Mouse (Mus musculus) CH12.LX (cell line): ENCODE data around the gene Otud5.

Experiments
- CTCF ChIP-seq, 2 experiments: IDR thresholded peaks in 1 of 2; conservative IDR thresholded peaks in 1 of 2; 2 replicates each; pipeline ENCODE4 v1.5.1; 2011 to 2012; ENCODE audit warnings: low read depth in 2 of 2, low read length in 2 of 2, improper control_type of control experiment in 1 of 2, inconsistent platforms in 1 of 2, mild to moderate bottlenecking in 1 of 2, moderate library complexity in 1 of 2
- NRF1 ChIP-seq: IDR thresholded peaks from 2 replicates; pipeline ENCODE4 v1.6.1; 2014; ENCODE audit warnings: low read depth, mild to moderate bottlenecking, inconsistent platforms, low read length, improper control_type of control experiment, moderate library complexity

GRCm38 (mm10) chrX:7898211-7898610 lies 57.0 kb downstream of the Otud5 start:
- TF ChIP-seq NRF1 (no peak), CTCF (conservative IDR thresholded peaks at IDR 0.05 in 1 of 2, IDR thresholded peaks at IDR 0.05 in 1 of 2; ENCODE audit: low read depth in 2 of 2, low read length in 2 of 2) (no peak)
